Mouse (Mus musculus): ENCODE results near the gene Olfr695.
"Not testable (repeated sequence)": the region's sequence is repeated elsewhere in the genome, so short reads cannot be mapped to it uniquely, and the experiment has no call there.

Olfr695 gene

GRCm38 (mm10) chr7:106716296-106716695, at the start of gene Olfr695:
Olfr695 (minus strand) TSS chr7:106716396.
- DNase-seq (ENCODE audit: low read depth): no peak

GRCm38 (mm10) chr7:106761008-106761407, 44.8 kb upstream of the Olfr695 start:
- DNase-seq (ENCODE audit: low read depth): not testable (repeated sequence)

- DNase-seq (ENCODE audit: low read depth): no peak
Measured at GRCm38 (mm10) chr7:106758800-106759199, 42.6 kb upstream of the Olfr695 start.

GRCm38 (mm10) chr7:106755297-106755696, 39.1 kb upstream of the Olfr695 start, which contains the start of gene Olfr698:
Olfr698 (minus strand) TSS chr7:106755397.
- no peak for DNase-seq (ENCODE audit: low read depth)

GRCm38 (mm10) chr7:106745811-106746210, 29.6 kb upstream of the Olfr695 start:
- DNase-seq (ENCODE audit: low read depth): no peak

- no peak for DNase-seq (ENCODE audit: low read depth)
Measured at GRCm38 (mm10) chr7:106742343-106742742, 26.1 kb upstream of the Olfr695 start, which contains the start of gene Olfr697. Olfr697 (minus strand) TSS chr7:106742443.

- DNase-seq (ENCODE audit: low read depth): no peak
Measured at GRCm38 (mm10) chr7:106737028-106737427, 20.8 kb upstream of the Olfr695 start.

GRCm38 (mm10) chr7:106733717-106734116, 17.5 kb upstream of the Olfr695 start:
- no peak for DNase-seq (ENCODE audit: low read depth)

- not testable (repeated sequence) for DNase-seq (ENCODE audit: low read depth)
Measured at GRCm38 (mm10) chr7:106725654-106726053, 9.5 kb upstream of the Olfr695 start.

GRCm38 (mm10) chr7:106711463-106711862, 4.7 kb downstream of the Olfr695 start:
- DNase-seq (ENCODE audit: low read depth): no peak

- DNase-seq (ENCODE audit: low read depth): not testable (repeated sequence)
Measured at GRCm38 (mm10) chr7:106707705-106708104, 8.5 kb downstream of the Olfr695 start.

GRCm38 (mm10) chr7:106696891-106697290, 19.3 kb downstream of the Olfr695 start:
- no peak for DNase-seq (ENCODE audit: low read depth)

GRCm38 (mm10) chr7:106692976-106693375, 23.2 kb downstream of the Olfr695 start:
- no peak for DNase-seq (ENCODE audit: low read depth)

- DNase-seq (ENCODE audit: low read depth): no peak
Measured at GRCm38 (mm10) chr7:106691714-106692113, 24.5 kb downstream of the Olfr695 start, which contains the start of gene Olfr694. Olfr694 (minus strand) TSS chr7:106691814.

- no peak for DNase-seq (ENCODE audit: low read depth)
Measured at GRCm38 (mm10) chr7:106685382-106685781, 30.8 kb downstream of the Olfr695 start.

GRCm38 (mm10) chr7:106680484-106680883, 35.7 kb downstream of the Olfr695 start, which contains the start of gene Olfr693:
Olfr693 (minus strand) TSS chr7:106680584.
- DNase-seq (ENCODE audit: low read depth): no peak
